9 mouse cellular contexts compared by ENCODE assay signal in genomic region chr12:79663131-79663892, GRCm38 (mm10).
DNase-seq lines count a peak whose midpoint lies in the region; ATAC-seq and TF ChIP-seq lines count a peak whose summit lies in the region.
"Had no signal": no experiment of that assay in that cellular context is flagged by ENCODE, and none has a peak within 500 bp of the region (broad histone marks: within the 10 kb centered on the region; RNA-seq: fewer than 3 reads in every experiment).

No protein-coding gene starts in this region.

- H3K9ac ChIP-seq in embryonic facial prominence, embryonic 11.5 days (replicated peaks; ENCODE audit: low read length) = no peak overlapping the region
- H3K9ac ChIP-seq in forebrain, embryonic 13.5 days = no peak overlapping the region

- H3K4me1 ChIP-seq in embryonic facial prominence, embryonic 11.5 days (ENCODE audit: control insufficient read depth, insufficient read depth, low read length) = peaks cover 6% of the 10 kb centered on the region; the same call in 1 of the 2 replicates
- peaks cover 19% of the 10 kb centered on the region for H3K4me1 ChIP-seq in embryonic facial prominence, embryonic 10.5 days
- peaks cover 9% of the 10 kb centered on the region; the same call in 1 of the 2 replicates for H3K4me1 ChIP-seq in kidney, adult 2 months (ENCODE audit: control insufficient read depth, insufficient read depth, low read length)
- peaks cover 11% of the 10 kb centered on the region; the same call in 1 of the 2 replicates for H3K4me1 ChIP-seq in forebrain, embryonic 13.5 days

- no peaks in the 10 kb centered on the region for H3K36me3 ChIP-seq in embryonic facial prominence, embryonic 11.5 days (replicated peaks; ENCODE audit: control insufficient read depth, insufficient read depth, low read depth, low read length)
- no peaks in the 10 kb centered on the region for H3K36me3 ChIP-seq in embryonic facial prominence, embryonic 10.5 days (replicated peaks)
- H3K36me3 ChIP-seq in kidney, adult 2 months (ENCODE audit: control insufficient read depth, insufficient read depth, low read length) = no peaks in the 10 kb centered on the region
- no peaks in the 10 kb centered on the region for H3K36me3 ChIP-seq in forebrain, embryonic 13.5 days (ENCODE audit: poor library complexity, severe bottlenecking)
- H3K36me3 ChIP-seq: hindbrain, embryonic 10.5 days had no signal

- no peak overlapping the region for H3K4me3 ChIP-seq in embryonic facial prominence, embryonic 11.5 days (ENCODE audit: low read depth, low read length)
- no peak overlapping the region for H3K4me3 ChIP-seq in embryonic facial prominence, embryonic 10.5 days
- no peak overlapping the region for H3K4me3 ChIP-seq in kidney, adult 2 months (ENCODE audit: insufficient read depth, low read depth, low read length)
- H3K4me3 ChIP-seq in forebrain, embryonic 13.5 days = no peak overlapping the region
- H3K4me3 ChIP-seq: hindbrain, embryonic 10.5 days had no signal

- ATAC-seq in embryonic facial prominence, embryonic 11.5 days (replicated peaks; ENCODE audit: insufficient number of reproducible peaks, low FRiP score, low TSS enrichment, low read depth) = no peak
- no peak for ATAC-seq in forebrain, embryonic 13.5 days

- peak overlapping the region; percentile 32; the same call in 1 of the 2 replicates for H3K27ac ChIP-seq in embryonic facial prominence, embryonic 11.5 days (replicated peaks; ENCODE audit: low read depth, low read length)
- H3K27ac ChIP-seq in embryonic facial prominence, embryonic 10.5 days (replicated peaks) = no peak overlapping the region
- H3K27ac ChIP-seq in kidney, adult 2 months (ENCODE audit: insufficient read depth, low read depth, low read length) = no peak overlapping the region
- no peak overlapping the region for H3K27ac ChIP-seq in forebrain, embryonic 13.5 days

- 64% methylated on average over 10 of the region's 10 CpGs for WGBS in embryonic facial prominence, embryonic 11.5 days
- WGBS in embryonic facial prominence, embryonic 10.5 days = 73% methylated on average over 10 of the region's 10 CpGs
- WGBS in kidney, adult 2 months = 31% methylated on average over 10 of the region's 10 CpGs
- 82% methylated on average over 10 of the region's 10 CpGs for WGBS in forebrain, embryonic 13.5 days

- no peak for DNase-seq in embryonic facial prominence, embryonic 11.5 days (ENCODE audit: low spot score)
- DNase-seq in embryonic facial prominence, embryonic 10.5 days (ENCODE audit: low spot score) = no peak
- peak; percentile 61 for DNase-seq in NIH3T3 (ENCODE audit: low read depth)
- DNase-seq in kidney, adult 2 months = peak; percentile 56
- DNase-seq in lung, postnatal 36 days = peak; percentile 64
- no peak for DNase-seq in cerebellum, postnatal 36 days
- no peak for DNase-seq in spleen, postnatal 36 days (ENCODE audit: low spot score in 2 of 2)

- H3K4me2 ChIP-seq in embryonic facial prominence, embryonic 11.5 days (ENCODE audit: low read depth, low read length) = no peak overlapping the region
- no peak overlapping the region for H3K4me2 ChIP-seq in forebrain, embryonic 13.5 days

- no peak for TF ChIP-seq POLR2A in kidney, adult 2 months (IDR thresholded peaks at IDR 0.05; ENCODE audit: low read depth, low read length)

- no peak for TF ChIP-seq CTCF in kidney, adult 2 months (conservative IDR thresholded peaks at IDR 0.05; ENCODE audit: insufficient read depth, insufficient read length, low read depth, low read length)

- no peaks in the 10 kb centered on the region for H3K9me3 ChIP-seq in embryonic facial prominence, embryonic 11.5 days (replicated peaks; ENCODE audit: control insufficient read depth, low read length)
- H3K9me3 ChIP-seq in embryonic facial prominence, embryonic 10.5 days = no peaks in the 10 kb centered on the region; the same call in 1 of the 2 replicates
- H3K9me3 ChIP-seq in forebrain, embryonic 13.5 days (replicated peaks) = no peaks in the 10 kb centered on the region
- H3K9me3 ChIP-seq: hindbrain, embryonic 10.5 days had no signal

- no peaks in the 10 kb centered on the region for H3K27me3 ChIP-seq in embryonic facial prominence, embryonic 11.5 days (ENCODE audit: control insufficient read depth, insufficient read depth, low read length)
- H3K27me3 ChIP-seq in embryonic facial prominence, embryonic 10.5 days (replicated peaks; ENCODE audit: low read depth, poor library complexity, severe bottlenecking) = no peaks in the 10 kb centered on the region
- H3K27me3 ChIP-seq in kidney, adult 2 months (replicated peaks; ENCODE audit: control insufficient read depth, insufficient read depth, low read length) = no peaks in the 10 kb centered on the region
- no peaks in the 10 kb centered on the region for H3K27me3 ChIP-seq in forebrain, embryonic 13.5 days

Comparison
In these comparisons a context has a peak if more than half of its experiments do, and no peak if none do; other contexts are left out.
1. DNase-seq: peak in NIH3T3 (single experiment), kidney, adult 2 months (single experiment) and lung, postnatal 36 days (single experiment); none in embryonic facial prominence, embryonic 11.5 days (single experiment), embryonic facial prominence, embryonic 10.5 days (single experiment), cerebellum, postnatal 36 days (0 of 2) and spleen, postnatal 36 days (0 of 2).